Mouse (Mus musculus) lung, adult 2 months (tissue): ENCODE measurements at regions not wholly inside any gene's neighbourhood (a gene's known extent, or its start where the extent isn't known, plus 50 kb on each side); places are given as distances from the start of the nearest gene placed in this dataset.
"Not testable (repeated sequence)": the region's sequence is repeated elsewhere in the genome, so short reads cannot be mapped to it uniquely, and the experiment has no call there.

Experiments used
- CTCF ChIP-seq: fragments of 200-500 bp; IDR thresholded peaks from 2 replicates; pipeline ENCODE4 v1.5.1; 2011; ENCODE audit warnings: mild to moderate bottlenecking, low read length, control low read depth; ENCODE audit not compliant: insufficient read depth
- POLR2A ChIP-seq: fragments of 200-500 bp; IDR thresholded peaks from 2 replicates; pipeline ENCODE4 v1.6.1; 2011; ENCODE audit warnings: low read depth, mild to moderate bottlenecking, control low read depth, low read length, borderline replicate concordance; ENCODE audit errors: extremely low read depth

DNA sequence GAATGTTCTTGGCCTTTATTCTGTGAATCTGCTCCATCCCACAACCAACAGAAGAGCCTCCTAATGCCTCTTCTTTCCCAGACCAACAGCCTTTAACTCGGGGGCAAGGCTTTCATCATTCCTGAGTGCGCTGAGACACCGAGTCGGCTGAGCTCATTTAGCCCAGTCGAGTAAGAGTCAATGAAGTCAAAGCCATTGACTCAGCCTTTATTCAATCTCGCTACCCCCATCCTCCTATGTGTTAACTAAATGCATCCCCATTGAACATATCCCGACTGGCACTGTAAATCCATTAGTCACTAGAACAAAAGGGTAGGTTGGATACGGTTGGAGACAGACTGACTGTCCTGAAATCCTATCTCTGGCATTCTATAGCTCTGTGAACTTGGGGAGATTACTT, 115.9 kb upstream of the Cdk6 start:
- TF ChIP-seq CTCF, POLR2A: not testable (repeated sequence)
